Mouse (Mus musculus) heart, embryonic 16.5 days (tissue): ENCODE results near the gene Naaladl2. TPM values are rescaled to one million over a fixed set of nuclear protein-coding genes. Genes with fewer than 3 reads are reported as not detected.

Source experiments
- ATAC-seq: fragments of 200-750 bp; cut with Nextera tagmentation; replicated peaks from 2 replicates; pipeline ENCODE4 v1.8.0; 2017; ENCODE audit warnings: moderate number of reproducible peaks; ENCODE audit not compliant: insufficient read depth, low FRiP score; ENCODE audit errors: extremely low read depth
- H3K27ac ChIP-seq: fragments of 300-500 bp; sonication (generic); 2 replicates; pipeline ENCODE4 v1.5.1; 2014; ENCODE audit warnings: mild to moderate bottlenecking, low read length, control low read depth, moderate library complexity
- H3K27me3 ChIP-seq: fragments of 300-500 bp; sonication (generic); 2 replicates; pipeline ENCODE4 v1.6.1; 2014; ENCODE audit warnings: low read length, mixed read lengths; ENCODE audit not compliant: control insufficient read depth, insufficient read depth
- H3K36me3 ChIP-seq: fragments of 300-500 bp; sonication (generic); 2 replicates; pipeline ENCODE4 v1.6.1; 2014; ENCODE audit not compliant: control insufficient read depth, insufficient read depth
- H3K4me1 ChIP-seq: fragments of 300-500 bp; sonication (generic); 2 replicates; pipeline ENCODE4 v1.6.1; 2014; ENCODE audit warnings: low read length, mixed read lengths; ENCODE audit not compliant: control insufficient read depth, insufficient read depth
- H3K4me2 ChIP-seq: fragments of 300-500 bp; sonication (generic); 2 replicates; pipeline ENCODE4 v1.6.1; 2014; ENCODE audit warnings: low read depth, mild to moderate bottlenecking, control low read depth, low read length
- H3K4me3 ChIP-seq: fragments of 300-500 bp; sonication (generic); 2 replicates; pipeline ENCODE4 v1.5.1; 2014; ENCODE audit warnings: mild to moderate bottlenecking, control low read depth, low read length
- H3K9ac ChIP-seq: fragments of 300-500 bp; sonication (generic); 2 replicates; pipeline ENCODE4 v1.6.1; 2014; ENCODE audit warnings: low read length, control low read depth
- H3K9me3 ChIP-seq: fragments of 300-500 bp; sonication (generic); replicated peaks from 2 replicates; pipeline ENCODE4 v1.6.1; 2016; ENCODE audit warnings: low read length; ENCODE audit not compliant: control insufficient read depth
- WGBS: fragments of 180-500 bp; shearing (Covaris S2); extraction: QIAGEN DNeasy Blood & Tissue Kit; methylation state at CpG from one replicate; pipeline ENCODE4 v1.1.7; 2014; 5-methylcytosine and 5-hydroxymethylcytosine counted together
- polyA plus RNA-seq: library from polyadenylated mRNA; unstranded; fragments of >200 nt; fragmentation: Nextera tagmentation; extraction: Ambion mirVana; gene quantifications from 2 replicates; pipeline ENCODE4 v1.2.1, GENCODE M21; 2015

The Naaladl2 gene
- polyA plus RNA-seq, 1 experiment from 2014 or later, result 2.5 TPM

DNA sequence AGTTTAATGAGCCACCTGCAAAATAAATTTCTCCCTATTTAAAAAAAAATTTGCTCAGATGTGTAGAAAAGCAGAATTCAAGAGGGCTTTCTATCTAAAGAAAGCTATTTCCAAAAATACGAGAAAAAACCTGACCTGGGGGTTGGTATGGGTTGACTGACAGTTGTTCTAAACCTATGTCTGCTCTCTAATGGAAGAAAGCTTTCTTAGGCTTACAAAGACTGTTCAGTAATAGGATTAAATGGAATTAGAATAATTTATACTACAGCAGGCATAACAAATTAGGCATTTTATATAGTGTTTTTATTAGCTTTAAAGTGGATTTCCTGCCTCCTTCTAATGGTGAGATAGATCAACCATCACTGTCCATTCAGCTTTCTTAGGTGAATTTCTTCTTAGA is 1236.4 kb downstream of the Naaladl2 start:
- 71% methylated on average over 1 of the region's 1 CpGs for WGBS
- no peak overlapping the region for H3K9ac ChIP-seq
- H3K9me3 ChIP-seq, result no peaks in the 10 kb centered on the region
- 0 out of 2 replicates have a peak, but pooled peaks cover 2% of the 10 kb centered on the region for H3K4me1 ChIP-seq
- no peak overlapping the region for H3K4me3 ChIP-seq
- H3K36me3 ChIP-seq, result no peaks in the 10 kb centered on the region
- no peaks in the 10 kb centered on the region for H3K27me3 ChIP-seq
- H3K4me2 ChIP-seq, result no peak overlapping the region
- H3K27ac ChIP-seq, result no peak overlapping the region
- no peak for ATAC-seq

DNA sequence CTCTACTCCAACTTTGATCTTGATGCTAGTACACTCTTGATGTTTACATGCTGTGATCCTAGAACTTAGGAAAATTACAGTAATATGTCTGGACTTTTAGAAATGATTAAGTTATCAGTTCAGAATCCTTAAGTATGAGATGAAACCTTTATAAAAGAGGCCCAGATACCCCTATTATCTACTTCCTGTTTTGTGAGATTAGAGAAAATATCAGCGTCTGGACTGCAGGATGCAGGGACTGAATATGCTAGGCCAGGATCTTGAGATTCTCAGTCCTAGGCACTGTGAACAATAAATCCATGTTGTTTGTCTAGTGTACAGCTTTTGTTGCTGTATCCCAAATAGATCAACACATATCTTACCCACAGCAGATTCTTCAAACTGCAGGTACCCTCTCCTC is 1278.4 kb downstream of the Naaladl2 start:
- Histone ChIP-seq H3K4me2 (no peak overlapping the region), H3K36me3 (no peaks in the 10 kb centered on the region), H3K4me3 (no peak overlapping the region), H3K27me3 (no peaks in the 10 kb centered on the region), H3K9ac (no peak overlapping the region), H3K9me3 (no peaks in the 10 kb centered on the region), H3K4me1 (no peaks in the 10 kb centered on the region), H3K27ac (no peak overlapping the region)
- no peak for ATAC-seq
- 59% methylated on average over 1 of the region's 1 CpGs for WGBS

DNA sequence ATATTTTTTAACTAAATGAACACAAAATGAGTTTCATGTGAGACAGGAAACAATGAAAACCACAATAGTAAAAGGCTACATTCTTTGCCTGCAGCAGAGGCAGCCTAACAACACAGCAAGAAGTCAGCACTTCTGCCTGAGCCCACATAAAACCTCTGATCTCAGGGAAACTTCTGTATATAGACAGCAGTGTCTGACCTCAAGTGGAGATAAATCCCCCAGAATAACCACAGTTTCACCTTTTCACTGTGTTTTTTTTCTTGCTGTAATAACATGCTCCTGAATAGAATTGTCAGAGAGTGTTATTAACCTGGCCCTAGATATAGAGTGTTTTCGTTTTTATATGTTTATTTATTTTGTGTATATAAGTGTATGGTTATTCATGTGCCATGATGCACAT is 1286.8 kb downstream of the Naaladl2 start:
- H3K9ac ChIP-seq, result no peak overlapping the region
- no peaks in the 10 kb centered on the region for H3K27me3 ChIP-seq
- no peaks in the 10 kb centered on the region for H3K9me3 ChIP-seq
- H3K4me1 ChIP-seq, result no peaks in the 10 kb centered on the region
- ATAC-seq, result no peak
- H3K4me2 ChIP-seq, result no peak overlapping the region
- no peaks in the 10 kb centered on the region for H3K36me3 ChIP-seq
- 45% methylated on average over 1 of the region's 1 CpGs for WGBS
- H3K27ac ChIP-seq, result no peak overlapping the region
- H3K4me3 ChIP-seq, result no peak overlapping the region

DNA sequence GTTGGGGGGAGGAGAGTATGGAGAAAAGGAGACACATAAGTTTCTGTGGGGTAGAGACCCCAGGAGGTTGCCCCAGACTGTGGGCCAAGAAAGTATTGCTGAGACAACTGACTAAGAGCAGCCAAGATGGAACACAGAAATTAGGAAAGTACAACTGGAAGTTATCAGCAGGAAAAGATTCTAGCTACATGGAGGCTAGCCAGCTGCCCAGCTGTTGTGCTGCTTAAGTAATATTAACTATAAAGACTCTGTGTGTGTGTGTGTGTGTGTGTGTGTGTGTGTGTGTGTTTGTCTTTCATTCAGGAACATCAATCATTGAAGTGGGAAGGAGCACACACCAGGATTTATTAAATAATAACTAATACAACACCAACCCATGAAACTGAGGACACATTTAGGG is 1326.5 kb downstream of the Naaladl2 start:
- Histone ChIP-seq H3K4me3 (no peak overlapping the region), H3K4me2 (no peak overlapping the region), H3K9ac (no peak overlapping the region), H3K4me1 (no peaks in the 10 kb centered on the region), H3K27ac (no peak overlapping the region), H3K9me3 (no peaks in the 10 kb centered on the region), H3K27me3 (no peaks in the 10 kb centered on the region), H3K36me3 (no peaks in the 10 kb centered on the region)
- no peak for ATAC-seq

DNA sequence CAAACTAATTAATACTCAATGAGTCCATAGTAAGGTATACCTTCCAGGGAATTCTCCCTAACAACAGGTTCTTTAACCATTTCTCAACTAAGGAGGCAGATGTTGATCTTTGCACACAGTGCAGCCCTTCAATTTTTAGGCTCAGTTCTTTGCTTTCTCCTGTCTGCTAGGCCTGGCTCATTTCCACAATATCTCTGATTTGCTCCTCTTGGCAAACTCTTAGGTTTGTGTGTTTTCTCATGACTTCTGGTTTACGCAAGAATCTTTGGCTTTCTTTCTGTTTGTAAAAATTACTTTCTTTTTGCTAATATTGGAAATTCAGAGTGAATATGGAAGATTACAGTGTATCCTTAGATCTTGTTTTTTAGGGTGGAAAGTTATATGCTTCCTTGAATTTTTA is 1385.3 kb downstream of the Naaladl2 start:
- ATAC-seq, result no peak
- Histone ChIP-seq H3K27ac (no peak overlapping the region), H3K4me3 (no peak overlapping the region), H3K9me3 (no peaks in the 10 kb centered on the region), H3K27me3 (no peaks in the 10 kb centered on the region), H3K4me2 (no peak overlapping the region), H3K36me3 (no peaks in the 10 kb centered on the region), H3K4me1 (no peaks in the 10 kb centered on the region), H3K9ac (no peak overlapping the region)
- 77% methylated on average over 1 of the region's 1 CpGs for WGBS
